ENCODE assay signal across 19 mouse cellular contexts in genomic region chr13:52597092-52597678, GRCm38 (mm10). TPM values are rescaled to one million over a fixed set of nuclear protein-coding genes. Genes with fewer than 3 reads are reported as not detected.
DNase-seq lines count a peak whose midpoint lies in the region; ATAC-seq and TF ChIP-seq lines count a peak whose summit lies in the region.
"Had no signal": no experiment of that assay in that cellular context is flagged by ENCODE, and none has a peak within 500 bp of the region (broad histone marks: within the 10 kb centered on the region; RNA-seq: fewer than 3 reads in every experiment).

No protein-coding gene starts in this region.

- no peak overlapping the region for H3K4me2 ChIP-seq in heart, postnatal 0 days (ENCODE audit: low read depth, low read length)
- peak overlapping the region; percentile 22 for H3K4me2 ChIP-seq in liver, embryonic 16.5 days (ENCODE audit: low read depth, low read length)
- H3K4me2 ChIP-seq: limb, embryonic 13.5 days; midbrain, embryonic 11.5 days; neural tube, embryonic 13.5 days had no signal

- no peaks in the 10 kb centered on the region; the same call in 1 of the 2 replicates for H3K9me3 ChIP-seq in heart, postnatal 0 days (replicated peaks; ENCODE audit: control insufficient read depth, low read length)
- no peaks in the 10 kb centered on the region for H3K9me3 ChIP-seq in liver, embryonic 16.5 days (replicated peaks; ENCODE audit: control insufficient read depth, low read length)
- H3K9me3 ChIP-seq: limb, embryonic 13.5 days; neural tube, embryonic 13.5 days had no signal

- DNase-seq in heart, postnatal 0 days (ENCODE audit: low spot score) = no peak
- no peak for DNase-seq in heart, adult 2 months
- DNase-seq in B cell, adult 2 months = peak; percentile 57 to 70
- no peak for DNase-seq in kidney, adult 18-20 months
- DNase-seq in adrenal gland, postnatal 10 days = no peak
- DNase-seq in frontal cortex, postnatal 36 days (ENCODE audit: low spot score in 2 of 2) = no peak
- DNase-seq: cerebellum, adult 11 months; cerebellum, postnatal 36 days; heart, postnatal 10 days; kidney, adult 2 months; kidney, postnatal 25 days had no signal

- H3K27ac ChIP-seq in heart, postnatal 0 days (ENCODE audit: low read depth) = 0 out of 2 replicates have a peak overlapping the region, but pooled peaks have one; percentile 3
- H3K27ac ChIP-seq in heart, adult 2 months = no peak overlapping the region
- peak overlapping the region; percentile 31 for H3K27ac ChIP-seq in brown adipose tissue, adult 24 weeks (replicated peaks; ENCODE audit: low read depth, low read length)
- H3K27ac ChIP-seq in liver, embryonic 16.5 days (ENCODE audit: low read length) = no peak overlapping the region; the same call in 1 of the 2 replicates
- H3K27ac ChIP-seq: limb, embryonic 13.5 days; neural tube, embryonic 13.5 days had no signal

- no peak for TF ChIP-seq EP300 in heart, postnatal 0 days (IDR thresholded peaks at IDR 0.05; ENCODE audit: low read depth)
- no peak for TF ChIP-seq EP300 in heart, adult 2 months (IDR thresholded peaks at IDR 0.05; ENCODE audit: insufficient read depth, low read depth, low read length)

- no peak overlapping the region for H3K4me3 ChIP-seq in heart, postnatal 0 days (ENCODE audit: low read depth, low read length)
- no peak overlapping the region for H3K4me3 ChIP-seq in heart, adult 2 months
- H3K4me3 ChIP-seq in brown adipose tissue, adult 24 weeks (ENCODE audit: insufficient read depth, low read depth, low read length) = peak overlapping the region; percentile 11; the same call in 1 of the 2 replicates
- peak overlapping the region; percentile 15 for H3K4me3 ChIP-seq in liver, embryonic 16.5 days (ENCODE audit: low read depth, low read length)
- H3K4me3 ChIP-seq: erythroblast, embryonic 14.5 days; limb, embryonic 13.5 days; neural tube, embryonic 13.5 days had no signal

- H3K36me3 ChIP-seq in heart, postnatal 0 days (replicated peaks; ENCODE audit: control insufficient read depth, insufficient read depth, low read length) = no peaks in the 10 kb centered on the region
- H3K36me3 ChIP-seq in heart, adult 2 months (ENCODE audit: control insufficient read depth, insufficient read depth, low read length) = no peaks in the 10 kb centered on the region
- no peaks in the 10 kb centered on the region for H3K36me3 ChIP-seq in liver, embryonic 16.5 days (ENCODE audit: control insufficient read depth, insufficient read depth)
- H3K36me3 ChIP-seq: limb, embryonic 13.5 days; neural tube, embryonic 13.5 days had no signal

- H3K79me2 ChIP-seq in heart, adult 2 months (replicated peaks; ENCODE audit: control insufficient read depth, insufficient read depth, low read length) = no peaks in the 10 kb centered on the region

- intact Hi-C loops in heart, adult 2 months (cut with DNase I) = no loop called here

- 76% methylated on average over 11 of the region's 11 CpGs for WGBS in heart, postnatal 0 days
- 78% methylated on average over 11 of the region's 11 CpGs for WGBS in heart, adult 2 months
- 31% methylated on average over 11 of the region's 11 CpGs for WGBS in liver, embryonic 16.5 days (ENCODE audit: insufficient replicate concordance)

- TF ChIP-seq POLR2A in heart, adult 2 months (IDR thresholded peaks at IDR 0.05; ENCODE audit: insufficient read depth, low read depth, low read length) = no peak

- H3K27me3 ChIP-seq in heart, postnatal 0 days (ENCODE audit: control insufficient read depth, insufficient read depth, low read length) = no peaks in the 10 kb centered on the region
- no peaks in the 10 kb centered on the region for H3K27me3 ChIP-seq in heart, adult 2 months (ENCODE audit: control insufficient read depth, insufficient read depth, low read length)
- H3K27me3 ChIP-seq in liver, embryonic 16.5 days (ENCODE audit: control insufficient read depth, insufficient read depth, low read depth, low read length) = no peaks in the 10 kb centered on the region
- H3K27me3 ChIP-seq: limb, embryonic 13.5 days; neural tube, embryonic 13.5 days had no signal

- H3K4me1 ChIP-seq in heart, postnatal 0 days (ENCODE audit: control insufficient read depth, insufficient read depth) = no peaks in the 10 kb centered on the region
- 0 out of 2 replicates have a peak, but pooled peaks cover under 1% of the 10 kb centered on the region for H3K4me1 ChIP-seq in heart, adult 2 months (ENCODE audit: control insufficient read depth, insufficient read depth, low read length)
- H3K4me1 ChIP-seq in brown adipose tissue, adult 24 weeks (ENCODE audit: control insufficient read depth, insufficient read depth, insufficient read length, low read length) = no peaks in the 10 kb centered on the region
- no peaks in the 10 kb centered on the region for H3K4me1 ChIP-seq in liver, embryonic 16.5 days (ENCODE audit: control insufficient read depth, low read depth, low read length)
- H3K4me1 ChIP-seq: limb, embryonic 13.5 days; neural tube, embryonic 13.5 days had no signal

- H3K9ac ChIP-seq in heart, postnatal 0 days (replicated peaks; ENCODE audit: low read depth, low read length) = no peak overlapping the region
- no peak overlapping the region for H3K9ac ChIP-seq in heart, adult 2 months (ENCODE audit: low read depth, low read length)
- no peak overlapping the region for H3K9ac ChIP-seq in liver, embryonic 16.5 days (ENCODE audit: low read depth, low read length)
- H3K9ac ChIP-seq: limb, embryonic 13.5 days; neural tube, embryonic 13.5 days had no signal

- ATAC-seq in heart, postnatal 0 days (ENCODE audit: insufficient read depth, low read depth) = no peak
- ATAC-seq in liver, embryonic 16.5 days (ENCODE audit: low read depth) = no peak
- ATAC-seq: forebrain, embryonic 14.5 days; lung, postnatal 0 days had no signal

- TF ChIP-seq CTCF in heart, postnatal 0 days (IDR thresholded peaks at IDR 0.05; ENCODE audit: low read depth) = no peak
- TF ChIP-seq CTCF in heart, adult 2 months (IDR thresholded peaks at IDR 0.05) = no peak

RNA-seq across cellular contexts. Expression of gene Syk, which starts 14.2 kb away (rescaled TPM):
- 18.3 and 20.7 TPM in 2 replicates for total RNA-seq in heart, postnatal 0 days (2014; rRNA removed; ENCODE audit: low replicate concordance)
- polyA plus RNA-seq in heart, postnatal 0 days (2015; fragmentation: Nextera tagmentation; extraction: Ambion mirVana) = 5.7 and 6.1 TPM in 2 replicates
- 10 to 100 TPM; 16.0 to 17.6 TPM for total RNA-seq in heart, adult 2 months (2021)
- polyA plus RNA-seq in heart, adult 2 months (2012; rRNA removed) = 14.0 and 19.7 TPM in 2 replicates
- polyA plus RNA-seq in brown adipose tissue, adult 24 weeks (2012; ENCODE audit: insufficient read depth, insufficient read length, missing spikeins) = 2.7 and 3.8 TPM in 2 replicates
- 5.3 and 5.9 TPM in 2 replicates for polyA plus RNA-seq in liver, embryonic 16.5 days (2015; fragmentation: Nextera tagmentation; extraction: Ambion mirVana)
- 1 to 10 TPM; 8.2 to 8.3 TPM for total RNA-seq in adrenal gland, postnatal 10 days (2021)

Comparison
In these comparisons a context has a peak if more than half of its experiments do, and no peak if none do; other contexts are left out.
1. H3K27ac ChIP-seq: peak in heart, postnatal 0 days (single experiment) and brown adipose tissue, adult 24 weeks (single experiment); none in heart, adult 2 months (single experiment) and liver, embryonic 16.5 days (single experiment).
2. DNase-seq: peak in B cell, adult 2 months (2 of 2); none in heart, postnatal 0 days (single experiment), heart, adult 2 months (0 of 2), kidney, adult 18-20 months (single experiment), adrenal gland, postnatal 10 days (single experiment) and frontal cortex, postnatal 36 days (0 of 2).
3. H3K4me3 ChIP-seq: peak in brown adipose tissue, adult 24 weeks (single experiment) and liver, embryonic 16.5 days (single experiment); none in heart, postnatal 0 days (single experiment) and heart, adult 2 months (single experiment).